Mouse (Mus musculus): ENCODE data around the gene Rcbtb2. TPM values are rescaled to one million over a fixed set of nuclear protein-coding genes. Genes with fewer than 3 reads are reported as not detected.

Gene Rcbtb2
- polyA plus RNA-seq, 1 experiment from 2014 or later, result 61.2 TPM

GRCm38 (mm10) chr14:73137234-73137633, 14.4 kb downstream of the Rcbtb2 start:
- no peak overlapping the region for H3K4me2 ChIP-seq
- no peaks in the 10 kb centered on the region for H3K36me3 ChIP-seq
- peaks cover 11% of the 10 kb centered on the region for H3K4me1 ChIP-seq
- no peak overlapping the region for H3K4me3 ChIP-seq
- H3K27me3 ChIP-seq (replicated peaks), result no peaks in the 10 kb centered on the region
- no peaks in the 10 kb centered on the region for H3K9me3 ChIP-seq
- no peak overlapping the region for H3K9ac ChIP-seq
- no peak overlapping the region for H3K27ac ChIP-seq (replicated peaks)
- WGBS, result 58% methylated on average over 5 of the region's 5 CpGs
- no peak for ATAC-seq (ENCODE audit: extremely low read depth, insufficient number of reproducible peaks, low FRiP score, low TSS enrichment)

DNA sequence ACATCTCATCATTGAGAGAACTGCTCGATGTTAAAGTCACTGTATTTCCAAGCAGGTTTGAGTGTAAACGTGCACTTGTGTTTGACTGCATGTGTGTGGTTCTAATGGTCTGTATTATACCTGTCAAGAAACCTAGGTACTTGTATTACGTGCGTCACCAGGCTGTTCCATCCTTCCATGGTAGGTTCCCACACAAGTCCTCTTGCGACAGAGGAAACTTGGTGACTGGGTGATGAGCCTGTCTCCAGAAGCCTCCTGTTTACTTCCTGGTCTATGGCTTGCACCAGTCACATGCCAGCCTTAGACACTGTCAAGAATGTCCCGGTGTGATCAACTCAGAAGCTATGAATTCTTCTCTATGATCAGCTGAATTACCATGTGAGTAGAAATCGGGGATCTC, 15.6 kb downstream of the Rcbtb2 start:
- Histone ChIP-seq H3K36me3 (no peaks in the 10 kb centered on the region), H3K4me2 (no peak overlapping the region), H3K4me3 (no peak overlapping the region), H3K27me3 (replicated peaks) (no peaks in the 10 kb centered on the region), H3K4me1 (peaks cover 8% of the 10 kb centered on the region), H3K27ac (replicated peaks) (no peak overlapping the region), H3K9me3 (no peaks in the 10 kb centered on the region), H3K9ac (no peak overlapping the region)
- ATAC-seq (ENCODE audit: extremely low read depth, insufficient number of reproducible peaks, low FRiP score, low TSS enrichment), result no peak
- 84% methylated on average over 7 of the region's 7 CpGs for WGBS

DNA sequence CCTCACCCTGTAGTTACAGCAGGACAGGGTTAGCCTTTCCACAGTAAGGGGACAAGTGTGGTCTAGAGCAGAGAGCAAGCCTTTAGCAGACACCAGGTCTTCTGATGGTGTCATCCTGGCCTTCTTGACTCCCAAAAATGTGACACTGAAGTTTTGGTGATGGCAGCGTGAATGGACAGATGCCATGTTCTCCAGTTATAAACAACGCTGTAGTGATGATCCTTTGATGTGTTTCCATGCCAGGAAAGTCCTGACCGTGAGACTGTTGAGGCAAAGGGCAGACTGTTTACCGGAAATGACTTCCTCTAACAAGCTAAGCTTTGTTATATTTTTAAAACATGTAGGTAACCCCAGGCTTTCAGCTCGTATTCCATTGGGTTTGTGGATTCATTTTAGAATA, 17.0 kb downstream of the Rcbtb2 start:
- H3K27ac ChIP-seq (replicated peaks), result no peak overlapping the region
- H3K27me3 ChIP-seq (replicated peaks), result no peaks in the 10 kb centered on the region
- no peak overlapping the region for H3K4me3 ChIP-seq
- no peak overlapping the region for H3K9ac ChIP-seq
- no peak overlapping the region for H3K4me2 ChIP-seq
- no peaks in the 10 kb centered on the region for H3K36me3 ChIP-seq
- H3K9me3 ChIP-seq, result no peaks in the 10 kb centered on the region
- H3K4me1 ChIP-seq, result peaks cover 19% of the 10 kb centered on the region
- WGBS, result 71% methylated on average over 5 of the region's 5 CpGs
- no peak for ATAC-seq (ENCODE audit: extremely low read depth, insufficient number of reproducible peaks, low FRiP score, low TSS enrichment)

DNA sequence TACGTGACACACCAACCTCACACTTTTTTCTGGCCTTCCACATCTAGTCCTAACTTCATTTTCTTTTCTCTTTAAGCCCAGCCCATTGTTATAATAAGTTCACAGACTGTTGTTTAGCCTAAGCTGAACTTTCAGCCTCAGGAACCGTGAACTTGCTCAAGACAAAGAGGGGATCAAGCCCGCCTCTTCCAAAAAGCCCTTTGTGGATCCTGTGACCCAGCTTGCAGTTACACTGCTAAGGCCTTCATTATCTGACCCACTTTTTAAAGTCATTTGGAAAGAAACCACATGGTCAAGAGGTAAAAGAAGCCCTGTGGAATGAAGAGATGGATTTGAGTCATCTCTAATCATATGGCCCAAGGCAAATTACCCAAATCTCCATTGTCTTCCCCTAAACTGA, 19.0 kb downstream of the Rcbtb2 start:
- H3K4me1 ChIP-seq, result peaks cover 21% of the 10 kb centered on the region
- H3K27me3 ChIP-seq (replicated peaks), result no peaks in the 10 kb centered on the region
- H3K4me3 ChIP-seq, result no peak overlapping the region
- H3K9ac ChIP-seq, result no peak overlapping the region
- 0 out of 2 replicates have a peak overlapping the region, but pooled peaks have one; percentile 98 for H3K27ac ChIP-seq (replicated peaks)
- no peaks in the 10 kb centered on the region for H3K9me3 ChIP-seq
- H3K4me2 ChIP-seq, result peak overlapping the region; percentile 87; the same call in 1 of the 2 replicates
- H3K36me3 ChIP-seq, result peaks cover 14% of the 10 kb centered on the region
- 81% methylated on average over 3 of the region's 3 CpGs for WGBS
- ATAC-seq (ENCODE audit: extremely low read depth, insufficient number of reproducible peaks, low FRiP score, low TSS enrichment), result no peak

GRCm38 (mm10) chr14:73142421-73142895, 19.6 kb downstream of the Rcbtb2 start:
- H3K9me3 ChIP-seq, result no peaks in the 10 kb centered on the region
- ATAC-seq (ENCODE audit: extremely low read depth, insufficient number of reproducible peaks, low FRiP score, low TSS enrichment), result no peak
- H3K27ac ChIP-seq (replicated peaks), result peak overlapping the region; percentile 98
- peak overlapping the region; percentile 85 for H3K4me3 ChIP-seq
- H3K36me3 ChIP-seq, result peaks cover 14% of the 10 kb centered on the region
- peaks cover 24% of the 10 kb centered on the region for H3K4me1 ChIP-seq
- peak overlapping the region; percentile 97 for H3K9ac ChIP-seq
- no peaks in the 10 kb centered on the region for H3K27me3 ChIP-seq (replicated peaks)
- 2% methylated on average over 11 of the region's 11 CpGs for WGBS
- peak overlapping the region; percentile 87 for H3K4me2 ChIP-seq

GRCm38 (mm10) chr14:73142896-73143709, 20.3 kb downstream of the Rcbtb2 start:
- under 1% methylated on average over 67 of the region's 88 CpGs for WGBS
- H3K36me3 ChIP-seq, result peaks cover 14% of the 10 kb centered on the region

GRCm38 (mm10) chr14:73143710-73144420, 21.0 kb downstream of the Rcbtb2 start:
- Histone ChIP-seq H3K4me1 (peaks cover 26% of the 10 kb centered on the region), H3K4me2 (peak overlapping the region; percentile 87), H3K27ac (replicated peaks) (peak overlapping the region; percentile 98), H3K9me3 (no peaks in the 10 kb centered on the region), H3K4me3 (peak overlapping the region; percentile 85), H3K9ac (peak overlapping the region; percentile 97), H3K27me3 (replicated peaks) (no peaks in the 10 kb centered on the region), H3K36me3 (peaks cover 16% of the 10 kb centered on the region)
- 39% methylated on average over 25 of the region's 25 CpGs for WGBS
- no peak; the same call in 1 of the 2 replicates for ATAC-seq (ENCODE audit: extremely low read depth, insufficient number of reproducible peaks, low FRiP score, low TSS enrichment)

More at GRCm38 (mm10) chr14:73142896-73143709, 20.3 kb downstream of the Rcbtb2 start:
- peak overlapping the region; percentile 87 for H3K4me2 ChIP-seq
- no peaks in the 10 kb centered on the region for H3K27me3 ChIP-seq (replicated peaks)
- peak overlapping the region; percentile 97 for H3K9ac ChIP-seq
- peaks cover 26% of the 10 kb centered on the region for H3K4me1 ChIP-seq
- peak overlapping the region; percentile 85 for H3K4me3 ChIP-seq
- ATAC-seq (ENCODE audit: extremely low read depth, insufficient number of reproducible peaks, low FRiP score, low TSS enrichment), result peak; percentile 83
- peak overlapping the region; percentile 98 for H3K27ac ChIP-seq (replicated peaks)
- H3K9me3 ChIP-seq, result no peaks in the 10 kb centered on the region

- H3K9ac ChIP-seq, result no peak overlapping the region
- peaks cover 26% of the 10 kb centered on the region for H3K4me1 ChIP-seq
- ATAC-seq (ENCODE audit: extremely low read depth, insufficient number of reproducible peaks, low FRiP score, low TSS enrichment), result no peak
- no peak overlapping the region for H3K4me2 ChIP-seq
- WGBS, result 85% methylated on average over 4 of the region's 4 CpGs
- H3K36me3 ChIP-seq, result peaks cover 16% of the 10 kb centered on the region
- H3K4me3 ChIP-seq, result no peak overlapping the region
- H3K9me3 ChIP-seq, result no peaks in the 10 kb centered on the region
- H3K27me3 ChIP-seq (replicated peaks), result no peaks in the 10 kb centered on the region
- no peak overlapping the region for H3K27ac ChIP-seq (replicated peaks)
These were observed 22.7 kb downstream of the Rcbtb2 start for GRCm38 (mm10) chr14:73145531-73145930.

GRCm38 (mm10) chr14:73146721-73147120, 23.9 kb downstream of the Rcbtb2 start:
- Histone ChIP-seq H3K27me3 (replicated peaks) (no peaks in the 10 kb centered on the region), H3K4me2 (no peak overlapping the region), H3K9ac (no peak overlapping the region), H3K4me1 (peaks cover 26% of the 10 kb centered on the region), H3K9me3 (no peaks in the 10 kb centered on the region), H3K36me3 (peaks cover 19% of the 10 kb centered on the region), H3K27ac (replicated peaks) (no peak overlapping the region), H3K4me3 (no peak overlapping the region)
- no peak for ATAC-seq (ENCODE audit: extremely low read depth, insufficient number of reproducible peaks, low FRiP score, low TSS enrichment)
- 47% methylated on average over 3 of the region's 3 CpGs for WGBS

DNA sequence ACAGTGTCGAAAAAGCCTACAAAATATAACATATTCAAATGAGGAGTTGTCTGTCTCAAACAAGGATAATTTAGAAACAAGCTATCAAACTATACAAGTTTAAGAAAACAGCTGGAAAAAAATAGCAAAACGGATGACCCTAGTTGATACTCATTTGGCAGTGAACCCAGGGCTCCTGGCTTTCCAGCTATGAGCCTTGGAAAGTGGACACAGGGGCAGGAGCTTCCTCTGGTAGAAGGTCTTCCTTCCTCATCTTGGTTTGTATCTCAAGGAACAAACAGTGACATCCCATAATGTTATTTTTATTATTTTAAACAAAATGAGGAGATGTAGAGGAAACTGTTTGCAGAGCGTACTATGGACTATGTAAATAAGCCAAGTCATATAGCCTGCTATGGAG, 25.3 kb downstream of the Rcbtb2 start:
- no peak overlapping the region for H3K4me3 ChIP-seq
- no peaks in the 10 kb centered on the region for H3K27me3 ChIP-seq (replicated peaks)
- H3K9me3 ChIP-seq, result no peaks in the 10 kb centered on the region
- H3K36me3 ChIP-seq, result peaks cover 29% of the 10 kb centered on the region
- no peak overlapping the region for H3K27ac ChIP-seq (replicated peaks)
- no peak overlapping the region for H3K4me2 ChIP-seq
- H3K4me1 ChIP-seq, result peaks cover 19% of the 10 kb centered on the region
- no peak overlapping the region for H3K9ac ChIP-seq
- 87% methylated on average over 3 of the region's 3 CpGs for WGBS
- no peak for ATAC-seq (ENCODE audit: extremely low read depth, insufficient number of reproducible peaks, low FRiP score, low TSS enrichment)

GRCm38 (mm10) chr14:73161303-73161702, 38.5 kb downstream of the Rcbtb2 start:
- 87% methylated on average over 4 of the region's 5 CpGs for WGBS
- Histone ChIP-seq H3K4me3 (no peak overlapping the region), H3K27me3 (replicated peaks) (no peaks in the 10 kb centered on the region), H3K27ac (replicated peaks) (no peak overlapping the region), H3K9ac (no peak overlapping the region), H3K4me1 (no peaks in the 10 kb centered on the region), H3K9me3 (no peaks in the 10 kb centered on the region), H3K36me3 (peaks cover 96% of the 10 kb centered on the region), H3K4me2 (no peak overlapping the region)
- ATAC-seq (ENCODE audit: extremely low read depth, insufficient number of reproducible peaks, low FRiP score, low TSS enrichment), result no peak

Data from heart, embryonic 13.5 days (tissue).